Mouse (Mus musculus) embryo, embryonic 11 days (tissue): Measurements from ENCODE around the gene Ryr1.
A peak's percentile ranks its signal among the peaks of the same experiment; 100 is the strongest.

Experiments
- DNase-seq: peaks from one replicate; pipeline ENCODE4 v3.0.0-alpha.2; 2015

Ryr1 gene

DNA sequence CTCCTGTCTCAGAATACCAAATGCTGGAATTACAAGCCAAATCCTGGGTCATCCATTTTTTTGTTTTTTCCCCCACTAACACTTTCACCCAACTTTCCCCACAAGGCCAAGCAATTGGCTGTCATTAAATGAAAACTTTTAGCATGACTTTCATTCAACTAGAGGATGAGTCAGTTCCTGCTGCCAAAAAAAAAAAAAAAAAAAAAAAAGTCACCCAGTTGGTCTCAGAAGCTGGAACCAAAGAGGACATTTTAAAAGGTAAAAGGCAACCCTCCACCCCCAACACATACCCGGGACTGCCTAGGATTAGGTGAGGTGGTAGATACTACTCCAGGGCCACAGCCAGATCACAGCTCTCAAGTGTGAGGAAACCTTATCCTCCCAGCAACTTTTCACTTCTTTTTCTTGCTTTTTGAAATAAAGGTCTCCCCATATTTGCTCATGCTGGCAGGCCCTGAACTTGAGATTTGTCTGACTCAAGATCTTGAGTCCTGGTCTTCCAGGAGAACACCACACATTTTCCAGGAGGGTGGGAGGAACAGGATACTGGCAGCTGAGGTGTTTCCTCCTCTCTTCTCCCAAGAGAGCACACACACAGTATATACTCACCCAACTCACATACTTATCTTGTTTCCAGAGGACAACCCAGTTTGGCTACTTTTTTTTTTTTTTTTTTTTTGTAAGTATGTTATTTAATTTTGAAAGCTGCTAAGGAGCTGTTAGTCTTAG is 166.8 kb downstream of the Ryr1 start:
- no peak for DNase-seq

DNA sequence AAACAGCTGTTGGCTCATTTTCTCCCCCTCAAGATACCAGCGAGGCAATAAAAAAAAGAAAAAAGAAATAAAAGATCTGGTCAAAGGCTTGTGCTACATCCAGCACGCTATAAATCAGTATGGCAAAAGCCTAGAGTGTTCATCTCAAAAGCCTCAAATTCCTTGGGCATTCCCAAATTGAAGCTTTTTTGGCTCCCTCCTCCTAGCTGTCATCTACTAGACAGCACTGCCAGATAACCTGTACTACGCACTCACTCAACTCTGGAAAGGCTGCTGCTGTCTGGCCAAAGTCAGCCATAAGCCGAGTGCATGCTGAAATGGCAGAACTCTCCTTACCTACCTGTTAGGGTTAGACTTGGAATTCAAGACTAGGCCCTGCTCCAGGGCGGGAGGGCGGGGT is 167.7 kb downstream of the Ryr1 start:
- DNase-seq: no peak

DNA sequence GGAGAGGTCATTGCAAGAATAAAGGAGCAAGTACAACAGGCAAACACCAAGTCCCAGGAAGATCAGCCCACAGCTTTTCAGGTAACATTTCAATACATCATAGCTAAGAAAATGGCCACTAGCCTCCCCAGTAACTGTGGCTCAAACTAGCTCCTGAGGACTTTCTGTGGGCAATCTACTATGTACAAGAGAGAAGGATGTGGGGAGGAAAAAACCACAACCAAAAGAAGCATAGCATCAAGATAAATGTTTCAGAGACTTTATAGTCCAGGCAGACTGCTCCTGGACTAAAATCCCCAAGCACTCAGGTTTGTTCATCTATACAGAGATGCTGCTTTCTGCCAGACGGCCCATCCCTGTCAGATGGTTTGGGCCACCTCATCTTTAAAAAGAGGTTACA is 168.7 kb downstream of the Ryr1 start:
- DNase-seq: no peak

DNA sequence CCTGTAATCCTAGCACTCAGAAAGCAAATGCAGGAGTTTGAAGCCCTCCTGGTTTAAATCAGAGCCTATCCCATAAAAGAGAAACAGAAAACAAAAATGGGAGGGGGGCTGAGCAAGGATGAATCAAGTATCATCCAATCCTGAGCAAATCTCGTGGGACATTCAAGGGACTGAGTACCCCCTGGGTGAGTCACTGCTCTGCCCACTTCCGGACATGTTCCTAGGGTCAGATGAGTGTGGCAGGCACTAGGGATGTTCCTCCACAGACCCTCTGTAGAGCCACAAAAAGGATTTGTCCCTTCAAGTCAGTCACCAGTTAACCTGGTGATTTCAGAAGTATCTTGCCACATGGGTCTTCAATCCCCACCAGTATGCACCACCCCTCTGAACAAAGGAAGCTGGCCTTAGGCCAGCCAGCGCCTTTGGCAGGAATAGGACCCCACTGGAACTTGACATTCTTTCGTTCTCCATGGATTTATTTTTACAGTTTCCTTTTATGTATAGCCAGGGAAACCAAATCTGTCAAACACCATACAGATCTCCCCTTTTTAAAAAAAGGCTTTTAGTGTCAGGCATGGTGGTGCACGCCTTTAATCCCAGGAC is 169.6 kb downstream of the Ryr1 start:
- no peak for DNase-seq

DNA sequence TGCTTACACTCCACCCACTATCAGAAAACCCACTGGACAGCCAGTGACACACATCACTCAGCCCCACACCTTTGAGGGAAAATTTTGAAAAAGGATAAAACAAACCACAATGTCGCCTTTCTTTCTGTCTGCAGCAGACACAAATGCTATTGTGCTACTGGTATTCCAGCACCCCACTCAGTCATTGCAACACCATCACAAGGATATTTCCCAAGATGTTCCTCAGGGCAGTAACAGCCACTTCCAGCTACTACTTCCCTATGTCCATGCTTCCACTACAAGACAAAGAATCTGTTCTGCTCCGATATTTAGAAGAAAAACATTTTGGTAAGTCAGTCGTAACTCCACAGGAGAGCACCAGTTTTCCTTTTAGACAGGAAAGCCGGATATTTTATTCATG is 170.2 kb downstream of the Ryr1 start:
- no peak for DNase-seq

DNA sequence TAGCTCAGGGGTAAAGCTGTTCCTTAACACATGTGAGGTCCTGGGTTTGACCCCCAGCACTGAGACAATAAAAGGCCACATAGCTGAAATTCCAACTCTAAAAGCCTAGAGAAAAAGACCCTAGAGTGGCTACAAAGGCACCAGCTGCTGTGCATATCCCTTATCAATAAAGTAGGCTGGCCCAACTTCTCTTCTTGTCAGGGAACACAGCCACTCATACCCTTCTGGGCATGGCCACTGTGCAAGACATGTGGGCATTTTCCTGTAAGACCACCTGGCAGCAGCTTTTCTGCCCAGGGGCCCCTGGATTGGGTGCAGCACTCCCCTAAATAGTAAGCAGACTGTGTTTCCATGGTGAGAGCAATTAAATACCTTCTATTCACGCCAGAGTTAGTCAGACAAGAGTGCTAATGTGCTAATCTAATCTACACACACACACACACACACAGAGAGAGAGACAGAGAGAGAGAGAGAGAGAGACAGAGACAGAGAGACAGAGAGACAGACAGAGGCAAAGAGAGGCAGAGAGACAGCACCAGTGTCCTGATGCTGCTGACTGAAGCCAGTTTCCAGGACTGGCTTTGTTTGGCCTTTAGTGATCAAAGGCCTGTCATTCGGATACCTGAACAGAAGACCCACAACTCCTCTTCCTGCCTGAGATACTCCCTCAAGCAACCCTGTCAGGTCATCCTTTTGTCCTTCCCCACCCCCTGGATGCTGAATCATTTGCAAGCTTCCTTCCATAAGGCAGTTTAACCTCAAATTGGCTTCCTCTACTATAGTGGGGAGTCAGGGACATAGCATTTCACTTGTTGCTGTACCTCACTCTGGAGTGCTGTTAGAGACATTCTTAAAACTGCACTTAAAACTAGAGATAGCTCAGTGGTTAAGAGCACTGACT is 171.3 kb downstream of the Ryr1 start:
- DNase-seq: peak; percentile 66
